Mouse (Mus musculus) olfactory bulb, adult 2 months (tissue): Measurements from ENCODE around the gene Eif4b. TPM values are rescaled to one million over a fixed set of nuclear protein-coding genes. Genes with fewer than 3 reads are reported as not detected.

Experiments used
- H3K27ac ChIP-seq: fragments of 200-500 bp; 2 replicates; pipeline ENCODE4 v1.5.1; 2012; ENCODE audit warnings: low read depth, low read length; ENCODE audit not compliant: insufficient read depth
- H3K4me1 ChIP-seq: fragments of 200-500 bp; 2 replicates; pipeline ENCODE4 v1.6.1; 2012; ENCODE audit warnings: low read length; ENCODE audit not compliant: control insufficient read depth, insufficient read depth
- H3K4me3 ChIP-seq: fragments of 200-500 bp; 2 replicates; pipeline ENCODE4 v1.5.1; 2012; ENCODE audit warnings: mild to moderate bottlenecking, low read depth, low read length, moderate library complexity; ENCODE audit not compliant: insufficient read depth
- CTCF ChIP-seq: fragments of 200-500 bp; IDR thresholded peaks from 2 replicates; pipeline ENCODE4 v1.5.1; 2012; ENCODE audit warnings: low read depth, mild to moderate bottlenecking, low read length, moderate library complexity; ENCODE audit not compliant: insufficient read depth
- POLR2A ChIP-seq: fragments of 200-500 bp; IDR thresholded peaks from 2 replicates; pipeline ENCODE4 v1.6.1; 2012; ENCODE audit warnings: mild to moderate bottlenecking, low read depth, low read length, moderate library complexity; ENCODE audit not compliant: insufficient read depth
- WGBS: fragments of 180-500 bp; shearing (Covaris S2); methylation state at CpG from one replicate; pipeline ENCODE4 v1.1.7; 2018; 5-methylcytosine and 5-hydroxymethylcytosine counted together
- polyA plus RNA-seq: library from polyadenylated mRNA; stranded (reverse); fragments of >200 nt; gene quantifications from 2 replicates; pipeline ENCODE4 v1.2.4, GENCODE M21; 2012; ENCODE audit warnings: low replicate concordance; ENCODE audit not compliant: missing spikeins, insufficient read depth, insufficient read length

Eif4b gene
- polyA plus RNA-seq, 1 experiment, result 618 TPM

DNA sequence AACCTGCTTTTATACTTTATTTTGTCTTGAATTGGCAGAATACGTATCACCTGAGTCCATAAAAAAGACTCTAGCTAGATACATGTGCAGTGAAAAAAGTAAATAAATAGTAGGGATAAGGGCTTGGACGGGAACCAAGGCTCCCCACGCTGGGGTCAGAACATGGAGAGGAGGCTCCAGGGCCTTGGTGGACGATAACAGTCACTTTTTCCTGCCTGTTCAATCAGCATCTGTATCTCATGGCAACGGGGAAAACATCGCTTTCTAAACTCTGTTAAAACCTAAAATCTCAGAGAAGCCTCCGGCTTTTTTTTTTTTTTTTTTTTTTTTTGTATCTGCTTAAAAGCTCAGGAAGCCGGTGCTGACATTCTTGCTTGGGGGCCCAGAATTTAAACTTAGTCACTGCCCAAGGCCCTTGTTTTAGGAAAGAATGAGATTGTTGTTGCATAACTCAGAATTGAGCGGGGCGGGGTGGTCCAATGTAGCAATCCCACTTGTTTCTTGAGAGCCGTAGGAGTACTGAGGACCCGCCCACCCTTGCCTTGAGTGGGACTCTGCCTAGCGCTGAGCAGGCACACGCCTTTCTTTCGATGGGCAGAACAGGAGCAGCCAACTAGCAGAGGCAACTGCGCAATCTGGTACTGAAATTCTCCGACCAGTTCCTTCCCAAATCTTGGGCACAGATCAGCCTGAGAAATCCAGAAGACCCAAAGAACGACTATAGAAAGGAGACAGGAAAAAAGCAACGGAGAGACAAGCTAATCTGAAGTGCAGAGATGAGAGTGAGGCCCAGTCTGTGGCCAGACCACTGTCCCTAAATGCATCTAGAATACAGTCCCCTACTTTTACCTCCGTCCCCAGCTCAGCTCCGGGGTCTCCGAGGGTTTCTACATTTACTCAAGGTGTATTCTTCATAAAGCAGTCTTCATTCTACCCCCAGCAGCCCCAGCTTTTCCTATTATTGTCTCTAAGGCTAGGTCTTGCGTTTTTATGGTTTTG lies 69.6 kb downstream of the Eif4b start:
- Histone ChIP-seq H3K4me3 (no peak overlapping the region), H3K27ac (no peak overlapping the region), H3K4me1 (peaks cover 20% of the 10 kb centered on the region; the same call in 1 of the 2 replicates)
- TF ChIP-seq POLR2A (no peak), CTCF (no peak)
- WGBS, result 49% methylated on average over 23 of the region's 23 CpGs

DNA sequence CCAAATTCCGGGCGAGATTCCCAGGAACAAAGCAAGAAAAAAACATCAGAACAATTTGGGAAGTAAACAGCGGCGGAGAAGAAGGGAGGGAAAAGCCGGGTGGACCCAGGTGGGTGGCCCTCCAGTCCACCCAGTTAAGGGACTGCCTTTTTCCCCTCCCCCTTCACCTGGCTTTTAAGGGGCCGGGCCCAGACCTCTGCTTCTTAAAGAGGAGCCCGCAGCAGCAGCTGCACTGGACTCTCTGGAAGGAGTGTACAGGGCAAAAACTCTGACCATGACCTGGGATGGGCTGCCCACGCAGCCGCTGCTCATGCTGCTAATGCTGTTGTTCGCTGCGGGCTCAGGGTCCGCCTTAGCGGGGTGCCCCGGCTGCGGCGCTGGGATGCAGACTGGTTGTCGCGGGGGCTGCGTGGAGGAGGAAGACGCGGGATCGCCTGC lies 70.7 kb downstream of the Eif4b start, which contains the start of gene Igfbp6:
Igfbp6 (plus strand) TSS at position 89 of the 438 bp plus-strand sequence.
- TF ChIP-seq CTCF (no peak), POLR2A (no peak)
- H3K4me3 ChIP-seq, result peak within 1 kb of the TSS; percentile 51
- WGBS, result 17% methylated on average over 22 of the region's 22 CpGs
- H3K27ac ChIP-seq, result peak within 1 kb of the TSS; percentile 93
- H3K4me1 ChIP-seq, result peaks cover 20% of the 10 kb centered on the region; the same call in 1 of the 2 replicates

DNA sequence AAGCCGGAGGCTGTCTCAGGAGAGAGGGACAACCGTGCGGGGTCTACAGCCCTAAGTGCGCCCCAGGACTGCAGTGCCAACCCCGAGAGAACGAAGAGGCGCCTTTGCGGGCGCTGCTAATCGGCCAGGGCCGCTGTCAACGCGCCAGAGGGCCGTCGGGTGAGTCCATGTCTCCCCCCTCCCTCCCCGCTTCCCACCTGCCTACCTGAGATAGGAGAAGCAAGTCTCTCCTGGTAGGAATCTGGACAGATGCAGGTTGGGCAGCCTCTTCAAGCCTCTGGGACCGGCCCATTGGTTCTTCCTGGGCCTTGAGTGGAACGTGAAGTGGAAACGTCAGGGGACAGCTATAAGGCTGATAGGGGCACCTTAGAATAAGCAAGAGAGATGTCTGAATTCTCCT lies 71.2 kb downstream of the Eif4b start:
- H3K4me3 ChIP-seq, result peak overlapping the region; percentile 51
- TF ChIP-seq POLR2A (no peak), CTCF (no peak)
- WGBS, result 30% methylated on average over 19 of the region's 19 CpGs
- peak overlapping the region; percentile 93 for H3K27ac ChIP-seq
- peaks cover 20% of the 10 kb centered on the region; the same call in 1 of the 2 replicates for H3K4me1 ChIP-seq

DNA sequence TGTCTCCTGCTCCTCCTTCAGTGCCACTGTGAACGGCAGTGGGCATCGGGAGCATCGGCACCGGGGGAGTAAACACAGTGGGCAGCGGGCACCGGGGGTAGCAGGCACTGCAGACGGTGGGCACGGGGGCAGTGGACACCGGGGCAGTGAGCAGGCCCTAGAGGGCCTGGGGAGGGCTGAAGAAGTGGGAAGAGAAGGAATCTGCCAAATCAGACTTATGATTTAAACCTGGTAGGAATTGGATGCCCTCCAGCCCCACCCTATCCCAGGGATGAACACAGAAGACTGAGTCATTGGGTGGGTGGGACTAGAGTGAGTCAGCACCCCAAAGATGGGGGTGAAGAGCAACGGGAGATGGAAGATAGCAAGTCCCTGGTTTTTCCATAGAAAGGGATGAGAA lies 71.8 kb downstream of the Eif4b start:
- Histone ChIP-seq H3K27ac (peak overlapping the region; percentile 93), H3K4me3 (peak overlapping the region; percentile 51), H3K4me1 (peaks cover 20% of the 10 kb centered on the region; the same call in 1 of the 2 replicates)
- TF ChIP-seq CTCF, result no peak
- no peak for TF ChIP-seq POLR2A
- 61% methylated on average over 10 of the region's 10 CpGs for WGBS

DNA sequence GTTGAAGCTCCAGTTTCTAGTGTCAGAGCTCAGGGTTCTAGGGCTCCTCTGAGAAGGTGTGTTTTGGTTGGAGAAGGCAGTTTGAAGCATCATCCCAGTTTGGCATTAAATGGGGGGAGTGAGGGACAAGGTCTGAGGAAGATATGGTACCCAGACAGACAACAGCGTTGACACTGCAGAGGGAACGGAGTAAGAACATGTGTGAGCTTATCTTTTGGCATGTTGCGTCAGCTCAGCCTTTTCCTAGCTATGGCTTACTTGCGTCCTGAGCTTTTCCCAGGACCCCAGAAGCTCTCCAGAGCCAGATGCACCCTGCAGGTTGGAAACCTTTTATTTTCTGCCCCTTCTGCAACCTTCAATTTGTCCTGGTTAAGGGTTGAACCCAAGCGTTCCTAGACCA lies 72.5 kb downstream of the Eif4b start:
- WGBS, result 87% methylated on average over 5 of the region's 5 CpGs
- H3K27ac ChIP-seq, result peak overlapping the region; percentile 52; the same call in 1 of the 2 replicates
- peaks cover 20% of the 10 kb centered on the region; the same call in 1 of the 2 replicates for H3K4me1 ChIP-seq
- no peak overlapping the region for H3K4me3 ChIP-seq
- TF ChIP-seq CTCF (no peak), POLR2A (no peak)

Other genes starting within 250 kb of the Eif4b start
- gene Krt1, start 223.0 kb upstream of the Eif4b start, polyA plus RNA-seq, result not detected in 2 replicates
- gene Krt77, start 204.1 kb upstream of the Eif4b start, polyA plus RNA-seq, result not detected in 2 replicates
- gene Krt76, start 180.9 kb upstream of the Eif4b start, polyA plus RNA-seq, result not detected in 2 replicates
- not detected in 2 replicates for gene Krt4, start 149.0 kb upstream of the Eif4b start, polyA plus RNA-seq
- not detected in 2 replicates for gene Krt79, start 133.4 kb upstream of the Eif4b start, polyA plus RNA-seq
- not detected in 2 replicates for gene Krt78, start 119.5 kb upstream of the Eif4b start, polyA plus RNA-seq
- gene Krt8, start 69.3 kb upstream of the Eif4b start, polyA plus RNA-seq, result not detected in 2 replicates
- gene Krt18, start 45.6 kb upstream of the Eif4b start, polyA plus RNA-seq, result not detected in 2 replicates
- gene Tns2, start 26.6 kb downstream of the Eif4b start, polyA plus RNA-seq, result not detected in 2 replicates
- not detected in 2 replicates for gene Spryd3, start 62.5 kb downstream of the Eif4b start, polyA plus RNA-seq
- gene Igfbp6, start 70.6 kb downstream of the Eif4b start, polyA plus RNA-seq, result not detected in 2 replicates
- gene Soat2, start 76.8 kb downstream of the Eif4b start, polyA plus RNA-seq, result not detected in 2 replicates
- 123 TPM in 1 of 2 replicates, not detected in the other for gene Zfp740, start 129.5 kb downstream of the Eif4b start, polyA plus RNA-seq
- gene Csad, start 131.0 kb downstream of the Eif4b start, polyA plus RNA-seq, result not detected in 2 replicates
- gene Itgb7, start 158.2 kb downstream of the Eif4b start, polyA plus RNA-seq, result not detected in 2 replicates
- not detected in 2 replicates for gene Rarg, start 183.7 kb downstream of the Eif4b start, polyA plus RNA-seq
- gene Gm9918, start 196.8 kb downstream of the Eif4b start, polyA plus RNA-seq, result not detected in 2 replicates
- not detected in 2 replicates for gene Mfsd5, start 205.7 kb downstream of the Eif4b start, polyA plus RNA-seq
- not detected in 2 replicates for gene Espl1, start 222.5 kb downstream of the Eif4b start, polyA plus RNA-seq